Mouse (Mus musculus): ENCODE data around the gene Prps1l3. TPM values are rescaled to one million over a fixed set of nuclear protein-coding genes. Genes with fewer than 3 reads are reported as not detected.

Prps1l3 gene
- total RNA-seq, 2 experiments from 2014 or later = 23.9 to 27.7 TPM

DNA sequence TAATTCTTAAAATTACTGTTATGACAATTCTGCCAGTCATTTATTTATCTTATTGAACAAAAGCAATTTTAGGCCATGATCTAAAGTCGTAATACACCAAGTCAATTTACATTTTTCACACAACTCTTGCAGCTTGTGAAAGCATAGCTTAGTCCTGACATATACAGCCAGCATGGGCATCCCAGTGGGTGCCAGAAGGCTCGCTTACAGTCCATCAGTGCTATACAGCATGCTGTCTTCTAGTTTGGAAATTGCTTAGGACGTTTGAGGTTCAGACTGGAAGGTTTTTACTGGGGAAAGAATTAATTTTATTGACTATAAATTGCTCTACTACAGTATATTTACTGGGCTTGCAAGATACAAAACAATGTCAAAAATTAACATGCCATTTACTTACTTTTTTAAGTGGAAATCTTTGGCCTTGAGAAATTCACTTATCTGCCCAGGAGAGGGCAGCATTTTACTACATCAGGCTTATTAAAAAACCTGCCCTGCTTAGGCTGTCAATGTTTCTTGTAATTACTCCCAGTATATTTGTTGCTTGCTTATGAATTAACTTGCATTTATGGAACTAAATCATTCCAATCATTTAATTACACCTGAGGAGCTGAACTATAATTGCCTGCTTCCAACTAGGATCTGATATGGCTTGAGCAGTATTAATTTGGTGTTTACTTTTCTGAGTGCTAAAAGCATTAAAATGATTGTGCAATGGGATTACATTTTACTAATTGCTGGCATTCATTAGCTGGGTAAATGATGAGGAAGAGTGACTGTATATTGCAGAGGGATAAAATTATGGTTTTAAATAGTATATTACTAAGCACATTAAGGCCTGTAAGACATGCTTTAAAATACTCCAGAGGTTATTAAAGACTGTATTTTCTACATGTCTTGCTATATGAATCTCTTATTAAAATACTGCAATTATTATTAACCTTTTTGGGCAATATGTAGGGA lies 51.2 kb downstream of the Prps1l3 start:
- peak; percentile 74 for TF ChIP-seq CTCF (IDR thresholded peaks at IDR 0.05)
- no peak overlapping the region for H3K27ac ChIP-seq
- intact Hi-C loops (cut with DNase I) = loop anchor here (5.0 kb wide), 2 partner anchors 266 to 506 kb away; partner anchors contain the start of gene Foxa1
- no peak for DNase-seq
- no peak overlapping the region for H3K4me3 ChIP-seq

DNA sequence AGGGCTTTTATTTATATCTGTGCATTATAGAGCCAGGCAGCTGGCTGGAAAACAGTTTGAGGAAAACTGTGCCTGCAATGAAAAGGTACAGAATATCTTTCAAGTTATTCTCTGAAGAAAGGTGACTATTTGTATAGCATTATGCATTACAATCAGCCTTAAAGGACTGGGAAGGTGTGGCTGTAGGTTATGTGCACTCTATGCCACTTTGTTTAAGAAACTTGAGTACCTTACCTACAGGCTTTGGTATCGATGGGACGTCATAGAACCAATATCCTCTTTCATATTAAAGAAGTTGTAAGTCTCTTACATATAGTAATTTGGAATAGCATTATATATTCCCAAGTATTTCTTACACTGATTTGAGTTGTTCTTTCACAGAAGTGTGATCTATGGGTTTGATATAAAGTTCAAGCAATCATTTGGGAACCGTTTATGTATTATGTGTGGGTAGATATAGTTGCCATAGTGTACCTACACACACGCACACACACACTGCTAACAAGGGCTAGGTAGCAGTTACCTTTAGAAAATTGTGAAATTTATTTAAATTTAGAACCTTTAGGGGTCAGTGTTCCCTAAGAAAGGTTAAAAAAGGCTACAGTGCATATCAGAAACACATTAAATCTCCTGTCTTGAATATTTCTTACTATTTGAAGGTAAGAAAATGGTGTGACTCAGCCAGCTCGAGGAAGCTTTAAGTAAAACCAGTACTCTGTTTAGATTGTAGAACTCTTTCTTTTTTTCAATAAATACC lies 55.3 kb downstream of the Prps1l3 start:
- no peak for TF ChIP-seq CTCF (IDR thresholded peaks at IDR 0.05)
- no peak for DNase-seq
- no peak overlapping the region for H3K4me3 ChIP-seq
- intact Hi-C loops (cut with DNase I) = no loop called here
- no peak overlapping the region for H3K27ac ChIP-seq

Other genes starting within 250 kb of the Prps1l3 start
- gene Slc25a21, start 32.9 kb upstream of the Prps1l3 start, total RNA-seq (2021) = under 1 TPM; 0.15 to 0.17 TPM
- gene Mipol1, start within 50 bp of the Prps1l3 start, total RNA-seq (2021) = 1 to 10 TPM; 3.0 to 3.4 TPM

Data from gastrocnemius, adult 2 months (tissue).